Mouse (Mus musculus) kidney, embryonic 14.5 days (tissue): ENCODE measurements at regions not wholly inside any gene's neighbourhood (a gene's known extent, or its start where the extent isn't known, plus 50 kb on each side); places are given as distances from the start of the nearest gene placed in this dataset.

Experiments
- ATAC-seq: fragments of 200-750 bp; cut with Nextera tagmentation; 2 replicates; pipeline ENCODE4 v1.8.0; 2017; ENCODE audit warnings: moderate number of reproducible peaks, mild to moderate bottlenecking, moderate TSS enrichment, moderate library complexity; ENCODE audit not compliant: low FRiP score, low TSS enrichment
- H3K27ac ChIP-seq: fragments of 300-500 bp; sonication (generic); 2 replicates; pipeline ENCODE4 v1.5.1; 2014; ENCODE audit warnings: low read depth, mild to moderate bottlenecking, low read length, moderate library complexity, mixed read lengths
- H3K27me3 ChIP-seq: fragments of 300-500 bp; sonication (generic); 2 replicates; pipeline ENCODE4 v1.6.1; 2014; ENCODE audit warnings: mild to moderate bottlenecking, low read length; ENCODE audit not compliant: control insufficient read depth, insufficient read depth
- H3K36me3 ChIP-seq: fragments of 300-500 bp; sonication (generic); 2 replicates; pipeline ENCODE4 v1.6.1; 2014; ENCODE audit warnings: low read length, mixed read lengths; ENCODE audit not compliant: control insufficient read depth, insufficient read depth
- H3K4me1 ChIP-seq: fragments of 300-500 bp; sonication (generic); 2 replicates; pipeline ENCODE4 v1.6.1; 2014; ENCODE audit warnings: low read length, mixed read lengths; ENCODE audit not compliant: control insufficient read depth, insufficient read depth
- H3K4me2 ChIP-seq: fragments of 300-500 bp; sonication (generic); replicated peaks from 2 replicates; pipeline ENCODE4 v1.6.1; 2014; ENCODE audit warnings: low read depth, mild to moderate bottlenecking, low read length
- H3K4me3 ChIP-seq: fragments of 300-500 bp; sonication (generic); 2 replicates; pipeline ENCODE4 v1.5.1; 2014; ENCODE audit warnings: mild to moderate bottlenecking, low read length
- H3K9ac ChIP-seq: fragments of 300-500 bp; sonication (generic); 2 replicates; pipeline ENCODE4 v1.6.1; 2014; ENCODE audit warnings: low read depth, mild to moderate bottlenecking, low read length, moderate library complexity
- H3K9me3 ChIP-seq: fragments of 300-500 bp; sonication (generic); 2 replicates; pipeline ENCODE4 v1.6.1; 2016; ENCODE audit warnings: low read length; ENCODE audit not compliant: control insufficient read depth
- WGBS: fragments of 180-500 bp; shearing (Covaris S2); extraction: QIAGEN DNeasy Blood & Tissue Kit; methylation state at CpG from one replicate; pipeline ENCODE4 v1.1.7; 2014; 5-methylcytosine and 5-hydroxymethylcytosine counted together

GRCm38 (mm10) chr11:19644116-19644795 lies 279.9 kb upstream of the Spred2 start:
- Histone ChIP-seq H3K4me1 (0 out of 2 replicates have a peak, but pooled peaks cover 6% of the 10 kb centered on the region), H3K4me3 (no peak overlapping the region), H3K9ac (no peak overlapping the region), H3K4me2 (no peak overlapping the region), H3K27me3 (no peaks in the 10 kb centered on the region), H3K36me3 (no peaks in the 10 kb centered on the region), H3K9me3 (no peaks in the 10 kb centered on the region), H3K27ac (no peak overlapping the region)
- WGBS = 73% methylated on average over 7 of the region's 7 CpGs
- ATAC-seq = no peak

DNA sequence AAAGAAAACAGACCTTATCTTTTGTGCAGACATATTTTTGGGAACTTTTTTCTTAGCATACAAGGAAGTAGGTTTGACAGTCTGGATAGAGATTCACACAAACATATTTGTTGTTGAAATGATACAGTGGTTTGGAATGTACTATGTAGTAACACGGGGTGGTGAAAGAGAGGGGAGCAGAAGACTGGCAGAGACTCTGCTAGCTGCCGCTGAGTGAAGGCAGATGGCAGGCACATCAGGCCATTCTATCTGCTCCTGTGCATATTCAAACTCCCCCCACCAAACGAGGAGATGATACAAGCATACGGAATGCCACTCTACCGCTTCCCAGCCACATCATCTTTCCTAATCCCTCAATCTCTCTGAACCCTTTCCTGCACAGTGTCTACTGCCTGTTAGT lies 279.1 kb upstream of the Spred2 start:
- Histone ChIP-seq H3K27ac (no peak overlapping the region), H3K4me1 (0 out of 2 replicates have a peak, but pooled peaks cover 6% of the 10 kb centered on the region), H3K36me3 (no peaks in the 10 kb centered on the region), H3K9me3 (no peaks in the 10 kb centered on the region), H3K4me3 (no peak overlapping the region), H3K4me2 (no peak overlapping the region), H3K9ac (no peak overlapping the region), H3K27me3 (no peaks in the 10 kb centered on the region)
- WGBS = 92% methylated on average over 5 of the region's 5 CpGs
- no peak for ATAC-seq

GRCm38 (mm10) chr11:19651522-19651921 lies 272.7 kb upstream of the Spred2 start:
- Histone ChIP-seq H3K4me2 (no peak overlapping the region), H3K4me1 (no peaks in the 10 kb centered on the region), H3K9ac (no peak overlapping the region), H3K27ac (no peak overlapping the region), H3K27me3 (no peaks in the 10 kb centered on the region), H3K36me3 (no peaks in the 10 kb centered on the region), H3K9me3 (no peaks in the 10 kb centered on the region), H3K4me3 (no peak overlapping the region)
- no peak for ATAC-seq
- WGBS = 87% methylated on average over 6 of the region's 6 CpGs

GRCm38 (mm10) chr11:19651929-19652328 lies 272.2 kb upstream of the Spred2 start:
- Histone ChIP-seq H3K4me3 (no peak overlapping the region), H3K27me3 (no peaks in the 10 kb centered on the region), H3K9me3 (no peaks in the 10 kb centered on the region), H3K4me2 (no peak overlapping the region), H3K27ac (no peak overlapping the region), H3K4me1 (no peaks in the 10 kb centered on the region), H3K9ac (no peak overlapping the region), H3K36me3 (no peaks in the 10 kb centered on the region)
- WGBS = 96% methylated on average over 7 of the region's 7 CpGs
- ATAC-seq = no peak

- WGBS = 66% methylated on average over 4 of the region's 4 CpGs
These were observed 264.7 kb upstream of the Spred2 start for GRCm38 (mm10) chr11:19659511-19659910.

DNA sequence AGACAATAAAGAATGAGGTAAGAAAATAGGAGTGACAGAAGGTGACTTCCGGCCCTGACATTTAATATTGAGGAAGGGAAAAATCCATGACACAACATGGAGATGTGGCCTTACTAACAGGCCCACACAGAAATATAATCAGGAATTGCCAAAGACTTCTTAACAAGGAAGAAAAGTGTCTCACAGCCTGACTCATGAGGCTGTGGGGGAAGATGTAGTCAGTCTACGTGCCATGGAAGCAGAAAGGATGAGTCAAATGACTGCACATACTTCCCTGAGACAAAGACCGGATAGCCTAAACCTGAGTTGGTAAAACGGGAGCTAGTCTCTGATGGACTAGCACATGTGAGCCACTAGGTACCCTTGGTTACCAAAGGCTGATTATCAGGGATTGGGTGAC lies 257.4 kb upstream of the Spred2 start:
- 87% methylated on average over 4 of the region's 4 CpGs for WGBS

More at GRCm38 (mm10) chr11:19659511-19659910, 264.7 kb upstream of the Spred2 start:
- no peaks in the 10 kb centered on the region for H3K36me3 ChIP-seq
- no peaks in the 10 kb centered on the region for H3K9me3 ChIP-seq
- no peaks in the 10 kb centered on the region for H3K27me3 ChIP-seq
- no peak overlapping the region for H3K4me2 ChIP-seq
- no peaks in the 10 kb centered on the region for H3K4me1 ChIP-seq
- no peak overlapping the region for H3K4me3 ChIP-seq
- H3K9ac ChIP-seq = no peak overlapping the region
- no peak for ATAC-seq
- H3K27ac ChIP-seq = no peak overlapping the region

GRCm38 (mm10) chr11:19670853-19671530 lies 253.2 kb upstream of the Spred2 start:
- Histone ChIP-seq H3K36me3 (no peaks in the 10 kb centered on the region), H3K4me1 (no peaks in the 10 kb centered on the region), H3K27me3 (no peaks in the 10 kb centered on the region), H3K9ac (no peak overlapping the region), H3K4me3 (no peak overlapping the region), H3K27ac (no peak overlapping the region), H3K4me2 (no peak overlapping the region), H3K9me3 (no peaks in the 10 kb centered on the region)
- no peak; the same call in 1 of the 2 replicates for ATAC-seq
- WGBS = 33% methylated on average over 13 of the region's 13 CpGs

More for the DNA sequence above, 257.4 kb upstream of the Spred2 start:
- Histone ChIP-seq H3K27me3 (no peaks in the 10 kb centered on the region), H3K9me3 (no peaks in the 10 kb centered on the region), H3K27ac (no peak overlapping the region), H3K4me3 (no peak overlapping the region), H3K4me1 (no peaks in the 10 kb centered on the region), H3K36me3 (no peaks in the 10 kb centered on the region), H3K4me2 (no peak overlapping the region), H3K9ac (no peak overlapping the region)
- ATAC-seq = no peak

GRCm38 (mm10) chr11:19673012-19673411 lies 251.2 kb upstream of the Spred2 start:
- Histone ChIP-seq H3K4me1 (no peaks in the 10 kb centered on the region), H3K9ac (no peak overlapping the region), H3K27me3 (no peaks in the 10 kb centered on the region), H3K4me3 (no peak overlapping the region), H3K4me2 (no peak overlapping the region), H3K36me3 (no peaks in the 10 kb centered on the region), H3K27ac (no peak overlapping the region), H3K9me3 (no peaks in the 10 kb centered on the region)
- 37% methylated on average over 1 of the region's 1 CpGs for WGBS
- ATAC-seq = no peak

GRCm38 (mm10) chr11:19676514-19676913 lies 247.7 kb upstream of the Spred2 start:
- H3K36me3 ChIP-seq = no peaks in the 10 kb centered on the region
- no peaks in the 10 kb centered on the region for H3K9me3 ChIP-seq
- no peaks in the 10 kb centered on the region for H3K27me3 ChIP-seq
- no peaks in the 10 kb centered on the region for H3K4me1 ChIP-seq
- no peak overlapping the region for H3K4me2 ChIP-seq
- no peak overlapping the region for H3K4me3 ChIP-seq
- no peak for ATAC-seq
- 94% methylated on average over 1 of the region's 1 CpGs for WGBS
- no peak overlapping the region for H3K27ac ChIP-seq
- no peak overlapping the region for H3K9ac ChIP-seq
